ENCODE assay signal across 16 mouse cellular contexts in genomic region chr1:72805037-72805436, GRCm38 (mm10). TPM values are rescaled to one million over a fixed set of nuclear protein-coding genes. Genes with fewer than 3 reads are reported as not detected.
A peak's percentile ranks its signal among the peaks of the same experiment; 100 is the strongest.
DNase-seq lines count a peak whose midpoint lies in the region; ATAC-seq lines count a peak whose summit lies in the region.
"Had no signal": no experiment of that assay in that cellular context is flagged by ENCODE, and none has a peak within 500 bp of the region (broad histone marks: within the 10 kb centered on the region; RNA-seq: fewer than 3 reads in every experiment).

No protein-coding gene starts in this region.

- WGBS in hindbrain, embryonic 11.5 days = 21% methylated on average over 8 of the region's 8 CpGs
- WGBS in hindbrain, embryonic 16.5 days = 23% methylated on average over 8 of the region's 8 CpGs
- WGBS in midbrain, embryonic 13.5 days = 18% methylated on average over 8 of the region's 8 CpGs
- whole genome bisulfite sequencing in midbrain, embryonic 14.5 days = 23% methylated on average over 8 of the region's 8 CpGs
- WGBS in hindbrain, embryonic 13.5 days = 18% methylated on average over 8 of the region's 8 CpGs

- H3K9ac ChIP-seq in hindbrain, embryonic 11.5 days (ENCODE audit: low read depth, low read length) = no peak overlapping the region
- no peak overlapping the region for H3K9ac ChIP-seq in hindbrain, embryonic 16.5 days (ENCODE audit: low read depth, low read length)
- no peak overlapping the region for H3K9ac ChIP-seq in midbrain, embryonic 13.5 days (replicated peaks)
- H3K9ac ChIP-seq in midbrain, embryonic 14.5 days (replicated peaks; ENCODE audit: low read length) = no peak overlapping the region
- no peak overlapping the region for H3K9ac ChIP-seq in hindbrain, embryonic 13.5 days
- H3K9ac ChIP-seq: embryonic facial prominence, embryonic 12.5 days; liver, embryonic 12.5 days had no signal

- no peaks in the 10 kb centered on the region for H3K9me3 ChIP-seq in hindbrain, embryonic 11.5 days (ENCODE audit: control insufficient read depth, low read length)
- H3K9me3 ChIP-seq in hindbrain, embryonic 16.5 days (ENCODE audit: control insufficient read depth, low read length) = no peaks in the 10 kb centered on the region
- H3K9me3 ChIP-seq in midbrain, embryonic 13.5 days = no peaks in the 10 kb centered on the region
- H3K9me3 ChIP-seq in midbrain, embryonic 14.5 days (ENCODE audit: control insufficient read depth, low read length) = no peaks in the 10 kb centered on the region
- H3K9me3 ChIP-seq in hindbrain, embryonic 13.5 days = 0 out of 2 replicates have a peak, but pooled peaks cover 2% of the 10 kb centered on the region
- H3K9me3 ChIP-seq: embryonic facial prominence, embryonic 12.5 days; liver, embryonic 12.5 days had no signal

- no peak overlapping the region for H3K27ac ChIP-seq in hindbrain, embryonic 11.5 days (ENCODE audit: low read depth, low read length)
- no peak overlapping the region for H3K27ac ChIP-seq in hindbrain, embryonic 16.5 days (ENCODE audit: low read depth, low read length)
- peak overlapping the region; percentile 77 for H3K27ac ChIP-seq in midbrain, embryonic 13.5 days
- no peak overlapping the region for H3K27ac ChIP-seq in midbrain, embryonic 14.5 days (replicated peaks; ENCODE audit: low read depth, low read length)
- H3K27ac ChIP-seq in hindbrain, embryonic 13.5 days = peak overlapping the region; percentile 58; the same call in 1 of the 2 replicates
- H3K27ac ChIP-seq: liver, embryonic 12.5 days had no signal

- no peaks in the 10 kb centered on the region for H3K27me3 ChIP-seq in hindbrain, embryonic 11.5 days (ENCODE audit: control insufficient read depth, insufficient read depth, low read length)
- no peaks in the 10 kb centered on the region for H3K27me3 ChIP-seq in hindbrain, embryonic 16.5 days (replicated peaks; ENCODE audit: control insufficient read depth, insufficient read depth, low read length)
- H3K27me3 ChIP-seq in midbrain, embryonic 13.5 days = no peaks in the 10 kb centered on the region
- H3K27me3 ChIP-seq in midbrain, embryonic 14.5 days (ENCODE audit: control insufficient read depth, insufficient read depth, low read length) = no peaks in the 10 kb centered on the region
- H3K27me3 ChIP-seq in hindbrain, embryonic 13.5 days = no peaks in the 10 kb centered on the region
- H3K27me3 ChIP-seq: embryonic facial prominence, embryonic 12.5 days; liver, embryonic 12.5 days had no signal

- no peak overlapping the region for H3K4me3 ChIP-seq in hindbrain, embryonic 11.5 days (ENCODE audit: low read depth, low read length)
- no peak overlapping the region for H3K4me3 ChIP-seq in hindbrain, embryonic 16.5 days (ENCODE audit: low read length)
- no peak overlapping the region for H3K4me3 ChIP-seq in midbrain, embryonic 13.5 days (replicated peaks)
- no peak overlapping the region for H3K4me3 ChIP-seq in midbrain, embryonic 14.5 days (replicated peaks; ENCODE audit: low read depth, low read length)
- no peak overlapping the region for H3K4me3 ChIP-seq in hindbrain, embryonic 13.5 days
- H3K4me3 ChIP-seq: embryonic facial prominence, embryonic 12.5 days; liver, embryonic 12.5 days had no signal

- peak; percentile 33 for DNase-seq in hindbrain, embryonic 11.5 days (ENCODE audit: low spot score)
- DNase-seq in midbrain, embryonic 14.5 days = no peak
- DNase-seq in ZHBTc4 (ENCODE audit: low read depth, low spot score) = peak; percentile 71
- DNase-seq in cerebellum, adult 11-12 months = no peak
- DNase-seq: cerebellum, adult 8-10 months; gastrocnemius, postnatal 10 days; heart, postnatal 36 days; kidney, adult 8-10 months; right cerebral cortex, postnatal 4 days; thymus, postnatal 14 days had no signal

- H3K4me1 ChIP-seq in hindbrain, embryonic 11.5 days (replicated peaks; ENCODE audit: control insufficient read depth, insufficient read depth, low read length) = peaks cover 8% of the 10 kb centered on the region
- peaks cover 6% of the 10 kb centered on the region; the same call in 1 of the 2 replicates for H3K4me1 ChIP-seq in hindbrain, embryonic 16.5 days (ENCODE audit: control insufficient read depth, insufficient read depth, low read depth, low read length)
- H3K4me1 ChIP-seq in midbrain, embryonic 13.5 days (replicated peaks) = peaks cover 25% of the 10 kb centered on the region
- peaks cover 19% of the 10 kb centered on the region for H3K4me1 ChIP-seq in midbrain, embryonic 14.5 days (ENCODE audit: control insufficient read depth, insufficient read depth, low read length)
- peaks cover 26% of the 10 kb centered on the region for H3K4me1 ChIP-seq in hindbrain, embryonic 13.5 days (replicated peaks)

- H3K36me3 ChIP-seq in hindbrain, embryonic 11.5 days (ENCODE audit: control insufficient read depth, insufficient read depth, low read length) = no peaks in the 10 kb centered on the region
- H3K36me3 ChIP-seq in hindbrain, embryonic 16.5 days (ENCODE audit: control insufficient read depth, insufficient read depth, low read length) = no peaks in the 10 kb centered on the region
- no peaks in the 10 kb centered on the region for H3K36me3 ChIP-seq in midbrain, embryonic 13.5 days
- H3K36me3 ChIP-seq in midbrain, embryonic 14.5 days (ENCODE audit: control insufficient read depth, insufficient read depth, low read length) = no peaks in the 10 kb centered on the region
- H3K36me3 ChIP-seq in hindbrain, embryonic 13.5 days = no peaks in the 10 kb centered on the region
- H3K36me3 ChIP-seq: embryonic facial prominence, embryonic 12.5 days; liver, embryonic 12.5 days had no signal

- no peak for ATAC-seq in hindbrain, embryonic 11.5 days (ENCODE audit: low FRiP score)
- no peak for ATAC-seq in hindbrain, embryonic 16.5 days
- ATAC-seq in midbrain, embryonic 13.5 days = no peak; the same call in 1 of the 2 replicates
- no peak for ATAC-seq in midbrain, embryonic 14.5 days (ENCODE audit: low FRiP score, low TSS enrichment)
- ATAC-seq in hindbrain, embryonic 13.5 days (ENCODE audit: low FRiP score) = no peak
- no peak for ATAC-seq in activated CD4-positive, CD25-positive, alpha-beta regulatory T cell, adult 4 months
- ATAC-seq: liver, embryonic 12.5 days had no signal

- no peak overlapping the region for H3K4me2 ChIP-seq in hindbrain, embryonic 11.5 days (replicated peaks; ENCODE audit: low read depth, low read length)
- no peak overlapping the region for H3K4me2 ChIP-seq in hindbrain, embryonic 16.5 days (ENCODE audit: low read length)
- H3K4me2 ChIP-seq in midbrain, embryonic 13.5 days (replicated peaks) = no peak overlapping the region
- H3K4me2 ChIP-seq in midbrain, embryonic 14.5 days (ENCODE audit: low read length) = no peak overlapping the region
- H3K4me2 ChIP-seq in hindbrain, embryonic 13.5 days = no peak overlapping the region
- H3K4me2 ChIP-seq: embryonic facial prominence, embryonic 12.5 days; liver, embryonic 12.5 days had no signal

RNA-seq across cellular contexts. Expression of gene Igfbp2, which starts 19.3 kb away (rescaled TPM):
- 521 and 561 TPM in 2 replicates for polyA plus RNA-seq in hindbrain, embryonic 11.5 days (2014; fragmentation: Nextera tagmentation; extraction: Ambion mirVana)
- polyA plus RNA-seq in hindbrain, embryonic 16.5 days (2015; fragmentation: Nextera tagmentation; extraction: Ambion mirVana) = 465 and 469 TPM in 2 replicates
- polyA plus RNA-seq in midbrain, embryonic 13.5 days (2015; fragmentation: Nextera tagmentation; extraction: Ambion mirVana) = 294 and 385 TPM in 2 replicates
- 200 and 310 TPM in 2 replicates for polyA plus RNA-seq in midbrain, embryonic 14.5 days (2014; fragmentation: Nextera tagmentation; extraction: Ambion mirVana)
- 392 and 465 TPM in 2 replicates for polyA plus RNA-seq in hindbrain, embryonic 13.5 days (2015; fragmentation: Nextera tagmentation; extraction: Ambion mirVana)
- polyA plus RNA-seq in activated CD4-positive, CD25-positive, alpha-beta regulatory T cell, adult 4 months (2017; shearing (Covaris generic)) = not detected

Comparison
In these comparisons a context has a peak if more than half of its experiments do, and no peak if none do; other contexts are left out.
1. H3K27ac ChIP-seq: peak in midbrain, embryonic 13.5 days (single experiment) and hindbrain, embryonic 13.5 days (single experiment); none in hindbrain, embryonic 11.5 days (single experiment), hindbrain, embryonic 16.5 days (single experiment) and midbrain, embryonic 14.5 days (single experiment).
2. DNase-seq: peak in hindbrain, embryonic 11.5 days (single experiment) and ZHBTc4 (single experiment); none in midbrain, embryonic 14.5 days (single experiment) and cerebellum, adult 11-12 months (single experiment).
3. RNA of gene Igfbp2, which starts 19.3 kb away (polyA plus RNA-seq): 521 to 561 TPM in hindbrain, embryonic 11.5 days, 465 to 469 TPM in hindbrain, embryonic 16.5 days, 392 to 465 TPM in hindbrain, embryonic 13.5 days, 294 to 385 TPM in midbrain, embryonic 13.5 days and 200 to 310 TPM in midbrain, embryonic 14.5 days; not detected in activated CD4-positive, CD25-positive, alpha-beta regulatory T cell, adult 4 months; every median in the first group is over 100 times any median in the second.